Mouse (Mus musculus) brain, adult 2 months (tissue): ENCODE data around the gene Stt3a.
A peak's percentile ranks its signal among the peaks of the same experiment; 100 is the strongest.

ENCODE experiments used
- DNase-seq: peaks from one replicate; pipeline ENCODE4 v3.0.0; 2011; ENCODE audit warnings: low read depth, low spot score

Stt3a gene

GRCm38 (mm10) chr9:36716624-36717023, 50.9 kb downstream of the Stt3a start:
- peak; percentile 43 for DNase-seq

- no peak for DNase-seq
Observed at GRCm38 (mm10) chr9:36707304-36707703, 60.2 kb downstream of the Stt3a start.

GRCm38 (mm10) chr9:36705923-36706322, 61.6 kb downstream of the Stt3a start:
- no peak for DNase-seq

GRCm38 (mm10) chr9:36694276-36694675, 73.2 kb downstream of the Stt3a start:
- DNase-seq = no peak

GRCm38 (mm10) chr9:36692920-36693319, 74.6 kb downstream of the Stt3a start, which contains the start of gene Acrv1:
Acrv1 (plus strand) TSS chr9:36693220.
- DNase-seq = no peak

GRCm38 (mm10) chr9:36687329-36687728, 80.2 kb downstream of the Stt3a start:
- DNase-seq = peak; percentile 60

- DNase-seq = no peak
Observed at GRCm38 (mm10) chr9:36681424-36681823, 86.1 kb downstream of the Stt3a start.
